Mouse (Mus musculus): ENCODE measurements around the gene Bbs9. TPM values are rescaled to one million over a fixed set of nuclear protein-coding genes. Genes with fewer than 3 reads are reported as not detected.

The Bbs9 gene
- polyA plus RNA-seq, 1 experiment: 2.3 TPM

GRCm38 (mm10) chr9:22678496-22678895 lies 203.0 kb downstream of the Bbs9 start:
- no peaks in the 10 kb centered on the region for H3K27me3 ChIP-seq (replicated peaks)
- H3K36me3 ChIP-seq (replicated peaks; ENCODE audit: low read length): no peaks in the 10 kb centered on the region
- no peaks in the 10 kb centered on the region for H3K9me3 ChIP-seq
- no peak overlapping the region for H3K4me3 ChIP-seq (replicated peaks)
- H3K4me1 ChIP-seq: peaks cover 43% of the 10 kb centered on the region
- TF ChIP-seq GATA1 (IDR thresholded peaks at IDR 0.05; ENCODE audit: borderline replicate concordance, low read length): no peak
- no peak for TF ChIP-seq FLI1 (IDR thresholded peaks at IDR 0.05; ENCODE audit: low read length)

- no peak for TF ChIP-seq GATA1 (IDR thresholded peaks at IDR 0.05; ENCODE audit: borderline replicate concordance, low read length)
- H3K4me1 ChIP-seq: peaks cover 38% of the 10 kb centered on the region
- no peaks in the 10 kb centered on the region for H3K27me3 ChIP-seq (replicated peaks)
- H3K4me3 ChIP-seq (replicated peaks): no peak overlapping the region
- H3K36me3 ChIP-seq (replicated peaks; ENCODE audit: low read length): no peaks in the 10 kb centered on the region
- no peaks in the 10 kb centered on the region for H3K9me3 ChIP-seq
These were observed 204.0 kb downstream of the Bbs9 start for GRCm38 (mm10) chr9:22679485-22679884.

- no peaks in the 10 kb centered on the region for H3K9me3 ChIP-seq
- no peaks in the 10 kb centered on the region for H3K27me3 ChIP-seq (replicated peaks)
- H3K4me1 ChIP-seq: peaks cover 36% of the 10 kb centered on the region
- no peaks in the 10 kb centered on the region for H3K36me3 ChIP-seq (replicated peaks; ENCODE audit: low read length)
- H3K4me3 ChIP-seq (replicated peaks): no peak overlapping the region
- TF ChIP-seq FLI1 (IDR thresholded peaks at IDR 0.05; ENCODE audit: low read length): no peak
- TF ChIP-seq GATA1 (IDR thresholded peaks at IDR 0.05; ENCODE audit: borderline replicate concordance, low read length): no peak
These were observed 204.5 kb downstream of the Bbs9 start for GRCm38 (mm10) chr9:22680031-22680430.

- Histone ChIP-seq H3K4me3 (replicated peaks) (no peak overlapping the region), H3K36me3 (replicated peaks; ENCODE audit: low read length) (no peaks in the 10 kb centered on the region), H3K27me3 (replicated peaks) (no peaks in the 10 kb centered on the region), H3K9me3 (no peaks in the 10 kb centered on the region), H3K4me1 (peaks cover 34% of the 10 kb centered on the region)
- TF ChIP-seq GATA1 (IDR thresholded peaks at IDR 0.05; ENCODE audit: borderline replicate concordance, low read length) (no peak), FLI1 (IDR thresholded peaks at IDR 0.05; ENCODE audit: low read length) (no peak)
These were observed 205.0 kb downstream of the Bbs9 start for GRCm38 (mm10) chr9:22680484-22680883.

GRCm38 (mm10) chr9:22683786-22684185 lies 208.3 kb downstream of the Bbs9 start:
- TF ChIP-seq GATA1 (IDR thresholded peaks at IDR 0.05; ENCODE audit: borderline replicate concordance, low read length) (no peak), FLI1 (IDR thresholded peaks at IDR 0.05; ENCODE audit: low read length) (no peak)
- H3K4me3 ChIP-seq (replicated peaks): no peak overlapping the region
- no peaks in the 10 kb centered on the region for H3K36me3 ChIP-seq (replicated peaks; ENCODE audit: low read length)
- peaks cover 23% of the 10 kb centered on the region for H3K4me1 ChIP-seq
- no peaks in the 10 kb centered on the region for H3K9me3 ChIP-seq
- H3K27me3 ChIP-seq (replicated peaks): no peaks in the 10 kb centered on the region

GRCm38 (mm10) chr9:22686765-22687472 lies 211.4 kb downstream of the Bbs9 start:
- Histone ChIP-seq H3K27me3 (replicated peaks) (no peaks in the 10 kb centered on the region), H3K9me3 (no peaks in the 10 kb centered on the region), H3K36me3 (replicated peaks; ENCODE audit: low read length) (no peaks in the 10 kb centered on the region), H3K4me1 (peaks cover 17% of the 10 kb centered on the region), H3K4me3 (replicated peaks) (no peak overlapping the region)
- TF ChIP-seq GATA1 (IDR thresholded peaks at IDR 0.05; ENCODE audit: borderline replicate concordance, low read length) (no peak), FLI1 (IDR thresholded peaks at IDR 0.05; ENCODE audit: low read length) (no peak)

GRCm38 (mm10) chr9:22690234-22690633 lies 214.7 kb downstream of the Bbs9 start:
- H3K4me3 ChIP-seq (replicated peaks): no peak overlapping the region
- H3K9me3 ChIP-seq: no peaks in the 10 kb centered on the region
- TF ChIP-seq FLI1 (IDR thresholded peaks at IDR 0.05; ENCODE audit: low read length): no peak
- TF ChIP-seq GATA1 (IDR thresholded peaks at IDR 0.05; ENCODE audit: borderline replicate concordance, low read length): no peak
- peaks cover 18% of the 10 kb centered on the region for H3K4me1 ChIP-seq
- H3K27me3 ChIP-seq (replicated peaks): no peaks in the 10 kb centered on the region
- no peaks in the 10 kb centered on the region for H3K36me3 ChIP-seq (replicated peaks; ENCODE audit: low read length)

- TF ChIP-seq FLI1 (IDR thresholded peaks at IDR 0.05; ENCODE audit: low read length) (no peak), GATA1 (IDR thresholded peaks at IDR 0.05; ENCODE audit: borderline replicate concordance, low read length) (no peak)
- Histone ChIP-seq H3K27me3 (replicated peaks) (no peaks in the 10 kb centered on the region), H3K4me1 (peaks cover 8% of the 10 kb centered on the region), H3K9me3 (peaks cover 5% of the 10 kb centered on the region), H3K4me3 (replicated peaks) (no peak overlapping the region), H3K36me3 (replicated peaks; ENCODE audit: low read length) (peaks cover 4% of the 10 kb centered on the region)
These were observed 219.9 kb downstream of the Bbs9 start for GRCm38 (mm10) chr9:22695392-22695791.

GRCm38 (mm10) chr9:22696809-22697374 lies 221.4 kb downstream of the Bbs9 start:
- H3K9me3 ChIP-seq: peaks cover 10% of the 10 kb centered on the region
- H3K4me1 ChIP-seq: peaks cover 8% of the 10 kb centered on the region
- peaks cover 4% of the 10 kb centered on the region for H3K36me3 ChIP-seq (replicated peaks; ENCODE audit: low read length)
- H3K4me3 ChIP-seq (replicated peaks): no peak overlapping the region
- H3K27me3 ChIP-seq (replicated peaks): no peaks in the 10 kb centered on the region
- TF ChIP-seq GATA1 (IDR thresholded peaks at IDR 0.05; ENCODE audit: borderline replicate concordance, low read length): no peak
- TF ChIP-seq FLI1 (IDR thresholded peaks at IDR 0.05; ENCODE audit: low read length): no peak

- no peaks in the 10 kb centered on the region for H3K27me3 ChIP-seq (replicated peaks)
- peaks cover 10% of the 10 kb centered on the region for H3K9me3 ChIP-seq
- H3K4me3 ChIP-seq (replicated peaks): no peak overlapping the region
- H3K4me1 ChIP-seq: peaks cover 8% of the 10 kb centered on the region
- H3K36me3 ChIP-seq (replicated peaks; ENCODE audit: low read length): peaks cover 4% of the 10 kb centered on the region
- TF ChIP-seq FLI1 (IDR thresholded peaks at IDR 0.05; ENCODE audit: low read length) (no peak), GATA1 (IDR thresholded peaks at IDR 0.05; ENCODE audit: borderline replicate concordance, low read length) (no peak)
These were observed 222.3 kb downstream of the Bbs9 start for GRCm38 (mm10) chr9:22697811-22698210.
